Mouse (Mus musculus) hindbrain, embryonic 12.5 days (tissue): Measurements from ENCODE around the gene Pafah1b1. TPM values are rescaled to one million over a fixed set of nuclear protein-coding genes. Genes with fewer than 3 reads are reported as not detected.

Experiments used
- ATAC-seq: fragments of 200-750 bp; cut with Nextera tagmentation; 2 replicates; pipeline ENCODE4 v1.8.0; 2017; ENCODE audit warnings: moderate TSS enrichment; ENCODE audit not compliant: low FRiP score
- H3K27ac ChIP-seq: fragments of 300-500 bp; sonication (generic); 2 replicates; pipeline ENCODE4 v1.5.1; 2016; ENCODE audit warnings: mild to moderate bottlenecking
- H3K27me3 ChIP-seq: fragments of 300-500 bp; sonication (generic); 2 replicates; pipeline ENCODE4 v1.6.1; 2016; ENCODE audit warnings: mild to moderate bottlenecking
- H3K36me3 ChIP-seq: fragments of 300-500 bp; sonication (generic); 2 replicates; pipeline ENCODE4 v1.6.1; 2016; ENCODE audit warnings: mild to moderate bottlenecking
- H3K4me1 ChIP-seq: fragments of 300-500 bp; sonication (generic); 2 replicates; pipeline ENCODE4 v1.6.1; 2016
- H3K4me2 ChIP-seq: fragments of 300-500 bp; sonication (generic); replicated peaks from 2 replicates; pipeline ENCODE4 v1.6.1; 2016; ENCODE audit warnings: mild to moderate bottlenecking
- H3K4me3 ChIP-seq: fragments of 300-500 bp; sonication (generic); 2 replicates; pipeline ENCODE4 v1.5.1; 2016; ENCODE audit warnings: mild to moderate bottlenecking
- H3K9ac ChIP-seq: fragments of 300-500 bp; sonication (generic); 2 replicates; pipeline ENCODE4 v1.6.1; 2016; ENCODE audit warnings: mild to moderate bottlenecking, moderate library complexity
- H3K9me3 ChIP-seq: fragments of 300-500 bp; sonication (generic); replicated peaks from 2 replicates; pipeline ENCODE4 v1.6.1; 2016; ENCODE audit warnings: mild to moderate bottlenecking
- WGBS: fragments of 180-500 bp; shearing (Covaris S2); methylation state at CpG from one replicate; pipeline ENCODE4 v1.1.7; 2016; 5-methylcytosine and 5-hydroxymethylcytosine counted together
- polyA plus RNA-seq: library from polyadenylated mRNA; unstranded; fragments of >200 nt; fragmentation: Nextera tagmentation; extraction: Ambion mirVana; gene quantifications from 2 replicates; pipeline ENCODE4 v1.2.1, GENCODE M21; 2016

Pafah1b1 gene
- polyA plus RNA-seq, 1 experiment from 2014 or later: 77.8 TPM

GRCm38 (mm10) chr11:74650576-74651100, 73.8 kb downstream of the Pafah1b1 start:
- peaks cover 49% of the 10 kb centered on the region for H3K4me1 ChIP-seq
- H3K36me3 ChIP-seq: no peaks in the 10 kb centered on the region
- no peaks in the 10 kb centered on the region for H3K9me3 ChIP-seq
- peak overlapping the region; percentile 90 for H3K9ac ChIP-seq
- peak overlapping the region; percentile 97 for H3K4me2 ChIP-seq
- 71% methylated on average over 4 of the region's 4 CpGs for WGBS
- H3K27me3 ChIP-seq: no peaks in the 10 kb centered on the region
- no peak overlapping the region for H3K27ac ChIP-seq
- H3K4me3 ChIP-seq: peak overlapping the region; percentile 98
- no peak for ATAC-seq

GRCm38 (mm10) chr11:74649647-74650551, 74.6 kb downstream of the Pafah1b1 start:
- Histone ChIP-seq H3K27ac (peak overlapping the region; percentile 79; the same call in 1 of the 2 replicates), H3K27me3 (no peaks in the 10 kb centered on the region), H3K9ac (peak overlapping the region; percentile 90), H3K4me3 (peak overlapping the region; percentile 98), H3K4me2 (peak overlapping the region; percentile 97), H3K9me3 (no peaks in the 10 kb centered on the region), H3K36me3 (no peaks in the 10 kb centered on the region), H3K4me1 (peaks cover 49% of the 10 kb centered on the region)
- WGBS: 2% methylated on average over 52 of the region's 53 CpGs
- peak; percentile 46 for ATAC-seq

GRCm38 (mm10) chr11:74649095-74649646, 75.3 kb downstream of the Pafah1b1 start, which contains the start of gene Cluh:
TSS of gene Cluh (plus strand) at chr11:74649495.
- H3K36me3 ChIP-seq: no peaks in the 10 kb centered on the region
- H3K27ac ChIP-seq: peak within 1 kb of the TSS; percentile 79
- H3K4me1 ChIP-seq: peaks cover 49% of the 10 kb centered on the region
- H3K27me3 ChIP-seq: no peaks in the 10 kb centered on the region
- ATAC-seq: peak; percentile 87
- H3K9ac ChIP-seq: peak within 1 kb of the TSS; percentile 90
- no peaks in the 10 kb centered on the region for H3K9me3 ChIP-seq
- peak within 1 kb of the TSS; percentile 98 for H3K4me3 ChIP-seq
- peak within 1 kb of the TSS; percentile 97 for H3K4me2 ChIP-seq
- under 1% methylated on average over 58 of the region's 58 CpGs for WGBS

GRCm38 (mm10) chr11:74648676-74649075, 75.8 kb downstream of the Pafah1b1 start:
- peak overlapping the region; percentile 90 for H3K9ac ChIP-seq
- no peaks in the 10 kb centered on the region for H3K9me3 ChIP-seq
- no peaks in the 10 kb centered on the region for H3K27me3 ChIP-seq
- H3K36me3 ChIP-seq: no peaks in the 10 kb centered on the region
- peak overlapping the region; percentile 98 for H3K4me3 ChIP-seq
- ATAC-seq: no peak; the same call in 1 of the 2 replicates
- H3K27ac ChIP-seq: peak overlapping the region; percentile 79
- WGBS: 5% methylated on average over 1 of the region's 1 CpGs
- peaks cover 45% of the 10 kb centered on the region for H3K4me1 ChIP-seq
- peak overlapping the region; percentile 97 for H3K4me2 ChIP-seq

GRCm38 (mm10) chr11:74647966-74648365, 76.5 kb downstream of the Pafah1b1 start:
- H3K9ac ChIP-seq: no peak overlapping the region
- ATAC-seq: no peak
- 88% methylated on average over 1 of the region's 1 CpGs for WGBS
- H3K4me3 ChIP-seq: no peak overlapping the region
- H3K4me1 ChIP-seq: peaks cover 38% of the 10 kb centered on the region
- H3K27ac ChIP-seq: no peak overlapping the region
- no peaks in the 10 kb centered on the region for H3K9me3 ChIP-seq
- no peak overlapping the region for H3K4me2 ChIP-seq
- no peaks in the 10 kb centered on the region for H3K27me3 ChIP-seq
- H3K36me3 ChIP-seq: no peaks in the 10 kb centered on the region

GRCm38 (mm10) chr11:74639628-74640027, 84.8 kb downstream of the Pafah1b1 start:
- Histone ChIP-seq H3K4me1 (peaks cover 15% of the 10 kb centered on the region), H3K9ac (no peak overlapping the region), H3K9me3 (no peaks in the 10 kb centered on the region), H3K36me3 (no peaks in the 10 kb centered on the region), H3K27ac (no peak overlapping the region), H3K4me2 (no peak overlapping the region), H3K4me3 (no peak overlapping the region), H3K27me3 (peaks cover 18% of the 10 kb centered on the region)
- no peak for ATAC-seq
- 83% methylated on average over 1 of the region's 1 CpGs for WGBS

GRCm38 (mm10) chr11:74638791-74639411, 85.6 kb downstream of the Pafah1b1 start:
- H3K27me3 ChIP-seq: peaks cover 18% of the 10 kb centered on the region
- peak overlapping the region; percentile 61 for H3K4me3 ChIP-seq
- 8% methylated on average over 9 of the region's 9 CpGs for WGBS
- H3K9ac ChIP-seq: peak overlapping the region; percentile 90
- H3K27ac ChIP-seq: peak overlapping the region; percentile 90
- no peak; the same call in 1 of the 2 replicates for ATAC-seq
- no peaks in the 10 kb centered on the region for H3K9me3 ChIP-seq
- H3K4me1 ChIP-seq: peaks cover 15% of the 10 kb centered on the region
- peak overlapping the region; percentile 85 for H3K4me2 ChIP-seq
- no peaks in the 10 kb centered on the region for H3K36me3 ChIP-seq

GRCm38 (mm10) chr11:74637971-74638790, 86.3 kb downstream of the Pafah1b1 start:
- WGBS: under 1% methylated on average over 84 of the region's 86 CpGs
- ATAC-seq: peak; percentile 88
- peaks cover 15% of the 10 kb centered on the region for H3K4me1 ChIP-seq
- no peaks in the 10 kb centered on the region for H3K36me3 ChIP-seq
- peak overlapping the region; percentile 90 for H3K27ac ChIP-seq
- no peaks in the 10 kb centered on the region for H3K9me3 ChIP-seq
- peak overlapping the region; percentile 61 for H3K4me3 ChIP-seq
- H3K4me2 ChIP-seq: peak overlapping the region; percentile 85
- H3K27me3 ChIP-seq: peaks cover 18% of the 10 kb centered on the region
- H3K9ac ChIP-seq: peak overlapping the region; percentile 90

- Histone ChIP-seq H3K9ac (peak overlapping the region; percentile 90), H3K4me1 (peaks cover 15% of the 10 kb centered on the region), H3K4me3 (peak overlapping the region; percentile 61), H3K36me3 (no peaks in the 10 kb centered on the region), H3K27me3 (peaks cover 18% of the 10 kb centered on the region), H3K4me2 (peak overlapping the region; percentile 85), H3K27ac (peak overlapping the region; percentile 90), H3K9me3 (no peaks in the 10 kb centered on the region)
- ATAC-seq: peak; percentile 38; the same call in 1 of the 2 replicates
- 18% methylated on average over 8 of the region's 8 CpGs for WGBS
These were observed 87.0 kb downstream of the Pafah1b1 start for GRCm38 (mm10) chr11:74637486-74637885.

GRCm38 (mm10) chr11:74634490-74635275, 89.8 kb downstream of the Pafah1b1 start:
- WGBS: 70% methylated on average over 5 of the region's 5 CpGs
- H3K27ac ChIP-seq: no peak overlapping the region

More at GRCm38 (mm10) chr11:74634490-74635275, 89.8 kb downstream of the Pafah1b1 start:
- Histone ChIP-seq H3K9me3 (no peaks in the 10 kb centered on the region), H3K36me3 (no peaks in the 10 kb centered on the region), H3K27me3 (peaks cover 8% of the 10 kb centered on the region), H3K4me2 (no peak overlapping the region), H3K4me3 (no peak overlapping the region), H3K9ac (no peak overlapping the region), H3K4me1 (peaks cover 15% of the 10 kb centered on the region)
- ATAC-seq: no peak
